Mouse (Mus musculus) brain, adult 2 months (tissue): ENCODE measurements around the gene Syt7.

Source experiments
- DNase-seq: peaks from one replicate; pipeline ENCODE4 v3.0.0; 2011; ENCODE audit warnings: low read depth, low spot score

Syt7 gene

DNA sequence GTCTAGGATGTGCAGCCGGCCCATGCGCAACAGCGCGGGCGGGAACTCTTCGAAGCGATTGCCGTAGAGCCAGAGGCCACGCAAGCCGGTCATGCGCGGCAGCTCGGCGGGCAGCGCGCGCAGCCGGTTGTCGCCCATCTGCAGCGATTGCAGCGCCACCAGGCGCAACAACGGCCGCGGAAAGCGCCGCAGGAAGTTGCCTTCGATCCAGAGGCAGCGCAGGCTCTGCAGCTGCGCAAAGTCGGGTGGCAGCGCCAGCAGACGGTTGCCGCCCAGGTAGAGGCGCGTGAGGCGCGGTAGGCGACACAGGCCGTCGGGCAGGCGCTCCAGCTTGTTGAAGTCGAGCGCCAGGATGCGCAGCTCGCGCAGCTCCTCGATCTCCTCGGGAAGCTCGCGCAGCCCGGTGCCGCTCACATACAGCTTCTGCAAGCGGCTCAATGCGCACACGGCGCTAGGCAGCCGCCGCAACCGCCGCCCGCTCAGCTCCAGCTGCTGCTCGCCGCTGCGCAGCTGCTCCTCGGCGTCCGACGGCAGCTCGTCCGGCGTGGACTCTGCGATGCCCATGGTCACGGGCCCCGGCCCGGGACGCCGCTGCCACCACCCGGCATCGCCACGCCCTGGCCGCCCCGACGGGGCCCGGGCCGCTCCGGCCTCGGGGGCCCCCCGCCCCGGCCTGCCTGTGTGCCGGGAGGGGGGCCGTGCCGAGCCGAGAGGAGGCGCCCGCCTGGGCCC, 68.0 kb downstream of the Syt7 start, which contains the start of gene Lrrc10b:
Lrrc10b (minus strand) TSS at position 722 of the 732 bp plus-strand sequence.
- peak; percentile 87 for DNase-seq

DNA sequence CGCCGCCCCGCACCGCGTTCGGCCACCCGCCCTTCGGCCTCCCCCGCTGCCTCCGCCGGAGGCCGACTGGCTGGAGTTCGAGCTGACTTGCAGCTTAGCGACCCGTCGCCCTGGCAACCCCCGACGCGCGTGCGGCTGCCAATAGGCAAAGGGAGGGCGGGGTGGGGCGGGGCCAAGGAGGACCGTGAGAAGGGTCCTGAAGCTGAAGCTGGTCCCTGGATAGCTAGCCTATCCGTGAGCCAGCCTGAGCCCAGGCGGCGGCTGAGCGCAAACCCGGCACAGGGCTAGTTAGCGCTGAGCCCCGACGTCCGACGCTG, 68.6 kb downstream of the Syt7 start:
- peak; percentile 70 for DNase-seq

DNA sequence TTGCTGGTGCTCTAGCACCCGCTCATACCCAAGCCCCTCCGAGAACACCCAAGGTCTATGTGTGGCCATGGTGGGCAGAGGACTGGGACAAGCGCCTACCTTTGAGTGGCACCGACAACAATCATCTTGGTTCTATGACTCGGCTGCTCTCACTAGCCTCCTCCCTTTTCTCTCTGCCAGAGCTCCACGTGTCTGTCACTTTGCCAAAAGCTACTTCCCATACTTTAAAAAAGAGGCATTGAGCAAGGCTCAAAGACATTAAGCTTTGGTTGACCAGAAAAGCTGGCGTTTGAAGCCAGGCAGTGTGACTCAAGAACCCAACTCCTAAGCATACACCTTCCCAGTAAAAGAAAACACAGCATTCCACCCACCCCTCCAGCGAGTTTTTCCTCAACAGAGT, 69.2 kb downstream of the Syt7 start:
- peak; percentile 77 for DNase-seq

DNA sequence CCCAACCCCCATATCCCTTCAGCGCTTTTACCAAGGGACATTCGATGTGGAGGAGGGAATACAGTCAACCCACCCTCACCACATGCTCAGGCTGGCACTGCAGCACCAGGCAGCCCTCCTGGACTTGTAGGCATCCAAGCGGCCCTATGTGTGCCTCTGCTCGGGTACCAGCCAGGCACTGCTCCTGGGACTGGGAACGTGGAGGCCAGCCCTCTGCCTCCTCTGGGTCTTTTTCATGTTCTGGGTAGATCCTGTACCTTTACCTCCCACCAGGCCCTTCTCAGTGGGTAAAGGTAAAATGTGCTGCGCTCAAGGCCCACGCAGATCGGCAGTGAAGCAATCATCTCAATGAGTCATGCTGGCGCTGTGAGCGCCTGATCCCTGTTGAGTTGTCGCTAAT, 71.0 kb downstream of the Syt7 start:
- DNase-seq = peak; percentile 80

DNA sequence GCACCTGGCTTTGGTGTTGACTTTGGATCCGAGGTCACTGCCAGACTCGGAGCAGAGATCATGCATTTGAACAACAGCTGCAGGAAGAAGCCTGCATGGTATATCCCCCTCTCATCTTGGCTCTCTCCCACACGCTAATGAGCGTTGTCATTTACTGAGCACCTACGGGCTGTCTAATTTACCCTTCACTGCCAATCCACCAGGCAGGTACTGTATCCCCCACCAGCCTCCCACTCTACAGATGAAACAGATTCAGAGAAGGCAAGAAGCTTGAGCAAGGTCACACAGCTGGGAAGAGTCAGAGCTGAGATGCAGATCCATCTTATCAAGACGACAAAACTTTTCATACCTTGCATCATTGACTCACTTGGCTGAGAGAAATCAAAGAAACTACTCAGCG, 72.7 kb downstream of the Syt7 start:
- DNase-seq = peak; percentile 63

DNA sequence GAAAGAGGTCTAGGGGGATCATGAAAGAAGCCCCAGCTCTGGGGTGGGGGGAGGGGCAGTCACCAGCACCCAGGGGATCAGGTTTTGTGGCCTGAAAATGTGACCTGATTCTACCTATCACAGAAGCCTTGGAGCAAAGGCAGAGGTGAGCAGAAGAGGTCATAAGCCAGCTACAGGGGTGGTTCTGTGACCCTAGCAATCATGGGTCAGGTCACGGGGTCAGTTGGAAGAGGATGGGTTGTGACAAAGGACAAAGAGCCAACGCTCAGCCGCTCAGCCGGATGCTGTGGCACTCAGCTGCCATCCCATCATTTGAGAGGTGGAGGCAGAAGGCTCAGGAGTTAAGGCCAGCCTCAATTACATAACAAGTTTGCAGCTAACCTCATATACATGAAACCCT, 75.5 kb downstream of the Syt7 start:
- DNase-seq = no peak

DNA sequence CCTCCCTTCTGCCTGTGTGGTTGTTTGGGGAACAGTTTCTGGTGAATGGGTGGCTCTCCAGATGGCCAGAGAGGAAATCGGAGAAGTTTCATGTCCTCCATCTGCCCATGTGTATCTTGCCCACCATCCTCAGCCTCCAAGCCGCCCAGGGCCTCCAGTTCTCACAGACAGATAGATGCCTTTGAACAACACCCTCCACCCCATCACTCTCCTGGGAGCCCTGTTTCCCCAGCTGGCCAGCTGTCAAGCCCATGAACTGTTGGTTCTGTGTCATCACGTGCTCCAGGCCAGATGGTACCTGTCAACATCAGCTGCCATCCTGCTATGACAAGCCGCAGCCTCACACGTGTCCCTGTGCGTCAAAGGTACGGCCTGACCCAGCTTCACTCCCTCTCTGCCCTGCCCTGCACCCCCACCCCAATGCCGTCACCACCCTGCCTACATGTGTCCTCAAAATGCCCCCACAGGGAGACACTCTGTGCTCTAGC, 80.3 kb downstream of the Syt7 start:
- DNase-seq = peak; percentile 74

DNA sequence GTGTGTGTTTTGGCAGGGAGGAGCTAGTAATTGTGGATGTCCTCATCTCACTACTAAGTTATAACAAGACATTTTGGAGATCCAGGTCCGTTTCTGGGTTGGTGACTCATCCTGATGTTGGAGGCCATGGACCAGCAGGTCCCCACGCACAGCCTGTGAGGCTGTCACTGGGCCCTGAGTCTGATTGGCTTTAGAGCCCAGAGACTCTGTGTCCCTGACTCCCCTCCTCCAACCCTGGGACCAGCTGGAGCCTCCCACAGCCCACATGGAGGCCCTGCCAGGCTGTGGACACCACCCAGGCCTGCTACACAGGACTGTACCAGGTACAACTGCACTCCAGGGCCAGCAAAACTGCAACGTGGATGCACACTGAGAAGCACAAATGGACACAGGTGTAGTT, 84.1 kb downstream of the Syt7 start:
- DNase-seq = peak; percentile 71

DNA sequence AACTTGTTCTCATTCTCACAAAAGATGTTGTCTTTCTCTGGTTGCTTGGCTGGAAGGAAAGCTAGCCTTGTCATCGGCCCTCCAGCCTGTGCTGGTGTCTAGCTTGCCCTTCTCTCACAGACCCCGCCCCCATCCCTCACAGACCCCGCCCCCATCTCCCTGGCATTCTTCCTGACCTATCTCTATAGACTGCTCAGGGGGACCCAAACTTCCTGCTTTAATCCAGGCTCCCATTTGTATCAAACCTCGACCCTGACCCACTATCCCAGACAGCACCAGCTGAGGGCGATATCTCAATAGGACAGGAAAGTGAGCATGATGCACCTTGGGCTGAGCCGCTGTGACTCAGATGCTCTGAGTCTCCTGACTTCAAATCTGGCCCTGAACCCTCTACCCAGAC, 84.9 kb downstream of the Syt7 start:
- DNase-seq = no peak

DNA sequence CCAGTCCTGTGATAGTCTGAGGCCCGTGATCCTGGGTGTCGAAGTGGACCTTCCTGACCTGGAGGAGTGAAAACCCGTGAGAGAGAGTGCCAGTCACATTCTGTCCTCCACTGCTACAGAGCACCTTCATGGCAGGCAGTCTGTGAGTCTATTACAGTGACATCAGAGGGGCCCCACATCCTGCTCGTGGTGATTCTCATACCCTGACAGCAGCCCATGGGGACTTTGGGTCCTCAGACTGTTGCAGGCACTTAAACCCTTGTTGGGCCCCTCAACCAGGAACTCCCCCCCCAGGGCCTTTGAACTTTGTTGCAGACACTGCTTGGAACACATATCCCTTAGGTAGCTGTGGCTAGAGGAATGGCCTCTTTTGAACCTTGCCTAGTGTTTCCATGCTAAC, 90.7 kb downstream of the Syt7 start:
- no peak for DNase-seq

DNA sequence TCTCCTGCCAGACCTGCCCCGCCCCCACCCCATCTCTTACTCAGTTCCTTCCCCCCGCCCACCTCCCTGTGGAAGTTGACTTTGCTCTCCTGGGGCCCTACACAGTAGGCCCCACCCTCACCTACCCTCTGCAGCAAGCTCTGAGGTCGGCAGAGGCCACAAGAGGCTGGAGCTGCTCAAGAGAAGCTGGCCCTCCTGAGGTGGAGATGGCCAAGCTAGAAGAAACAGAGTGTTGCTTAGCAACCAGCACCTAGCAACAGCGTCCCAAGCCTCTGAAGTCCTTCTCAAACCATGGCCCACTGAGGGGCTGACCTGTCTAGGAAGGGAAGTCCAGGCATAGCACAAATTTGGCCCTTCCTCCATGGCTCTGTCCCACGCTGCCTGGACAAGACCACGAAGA, 93.8 kb downstream of the Syt7 start, which contains the start of gene Ppp1r32:
Ppp1r32 (minus strand) TSS at position 226 of the 400 bp plus-strand sequence.
- DNase-seq = peak; percentile 52

DNA sequence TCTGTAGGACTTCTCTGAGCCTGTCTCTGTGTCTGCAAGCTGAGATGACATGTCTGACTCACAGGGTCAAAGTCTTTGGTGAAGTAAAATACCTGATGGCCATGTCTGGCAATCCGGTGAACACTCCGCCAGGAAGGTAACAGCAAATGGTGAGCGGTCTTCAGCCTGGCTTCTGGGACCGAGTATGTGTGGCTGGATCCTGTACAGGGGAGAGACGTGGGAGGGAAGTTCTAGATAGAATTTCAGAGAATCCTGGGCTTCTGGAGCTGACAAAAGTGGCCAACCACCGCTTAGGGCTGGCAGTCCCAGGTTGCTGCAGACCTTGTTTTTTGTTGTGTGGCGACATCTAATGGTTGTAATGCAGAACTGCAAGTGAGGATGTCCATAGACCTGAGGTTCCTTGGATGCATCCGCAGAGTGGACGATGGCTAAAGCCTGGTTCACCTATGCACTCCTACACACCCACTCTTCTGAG, 97.4 kb downstream of the Syt7 start:
- peak; percentile 88 for DNase-seq

DNA sequence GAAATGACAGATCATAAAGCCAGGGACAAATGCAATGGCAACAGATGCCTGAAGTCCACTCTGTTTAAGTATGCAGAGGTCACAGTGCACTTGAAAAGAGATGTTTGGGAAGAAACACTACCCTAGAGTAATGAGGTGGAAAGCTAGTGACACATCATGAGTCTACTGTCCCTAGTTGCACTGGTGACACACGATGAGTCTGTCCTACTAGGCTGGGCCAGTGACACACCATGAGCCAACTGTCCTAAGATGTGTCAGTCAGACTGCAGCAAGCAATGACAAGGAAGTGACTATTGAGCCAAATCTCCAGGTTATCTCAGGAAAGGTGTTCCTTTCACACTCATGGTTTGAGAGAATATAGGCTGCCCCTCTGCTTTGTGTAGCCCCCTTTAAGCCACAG, 106.8 kb downstream of the Syt7 start:
- peak; percentile 36 for DNase-seq

DNA sequence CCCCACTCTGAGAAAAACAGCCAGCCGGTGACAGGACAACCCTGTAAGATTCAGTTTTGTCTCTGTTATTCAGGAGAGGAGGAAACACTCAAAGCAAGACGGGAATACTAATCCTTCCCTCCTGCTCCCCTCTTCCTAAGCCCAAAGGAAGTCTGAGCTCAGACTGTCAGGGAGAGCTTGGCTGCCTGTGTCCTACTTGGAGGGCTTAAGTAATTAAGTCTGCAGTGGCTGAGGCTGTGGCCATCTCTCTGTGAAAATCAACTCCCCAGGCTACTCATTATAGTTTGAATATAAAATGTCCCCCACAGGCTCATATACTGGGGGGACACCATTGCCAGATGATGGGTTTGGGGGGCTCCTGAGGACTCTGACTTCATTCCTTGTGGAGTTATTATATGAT, 108.1 kb downstream of the Syt7 start:
- peak; percentile 23 for DNase-seq

DNA sequence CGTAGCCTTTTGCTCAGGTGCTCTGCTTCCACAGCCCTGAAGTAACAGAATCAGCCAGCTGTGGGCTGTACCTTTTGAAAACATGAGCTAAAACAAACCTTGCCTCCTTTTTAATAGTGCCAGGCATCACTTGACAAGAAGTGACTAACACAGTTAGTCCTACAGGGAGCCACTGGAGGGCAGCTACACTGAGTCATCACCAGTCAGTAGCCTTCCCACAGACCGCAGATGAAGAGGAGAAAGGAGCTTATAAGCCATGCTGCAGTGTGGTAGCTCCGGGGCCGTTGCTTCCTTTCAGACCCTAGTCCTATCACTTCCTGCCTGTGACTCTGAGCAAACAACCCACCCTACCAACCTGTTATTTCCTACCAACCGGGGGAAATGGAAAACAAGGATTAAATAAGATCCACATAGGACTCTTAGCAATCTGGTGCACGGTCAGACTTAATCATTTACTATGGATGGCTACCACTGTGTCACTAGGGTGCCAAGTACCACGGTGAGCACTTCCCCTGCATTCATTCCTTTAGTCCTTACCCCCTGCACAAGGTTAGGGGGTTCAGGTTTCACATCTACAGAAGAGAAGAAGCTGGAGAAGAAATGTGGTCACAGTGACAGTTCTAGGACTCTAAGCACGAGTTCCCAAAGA, 108.7 kb downstream of the Syt7 start:
- peak; percentile 85 for DNase-seq

DNA sequence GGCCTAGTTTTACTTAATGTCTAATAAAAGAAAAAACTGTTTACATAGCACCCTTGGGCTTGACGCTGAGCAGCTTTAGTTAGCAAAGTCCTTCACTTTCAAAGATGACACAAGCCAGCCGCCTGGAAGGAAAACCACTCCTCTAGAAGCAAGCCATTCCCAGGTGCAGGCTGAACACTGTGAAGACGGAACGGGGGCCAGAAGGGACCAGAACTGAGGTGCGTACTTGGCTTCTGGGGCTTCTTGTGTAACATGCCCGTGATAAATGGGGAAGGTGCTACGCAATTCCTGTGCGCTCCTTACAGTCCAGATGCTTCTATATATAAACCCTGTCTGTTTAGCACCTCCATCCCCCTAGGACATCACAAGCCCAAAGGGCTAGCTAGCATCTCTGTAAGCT, 111.7 kb downstream of the Syt7 start:
- DNase-seq = peak; percentile 55

DNA sequence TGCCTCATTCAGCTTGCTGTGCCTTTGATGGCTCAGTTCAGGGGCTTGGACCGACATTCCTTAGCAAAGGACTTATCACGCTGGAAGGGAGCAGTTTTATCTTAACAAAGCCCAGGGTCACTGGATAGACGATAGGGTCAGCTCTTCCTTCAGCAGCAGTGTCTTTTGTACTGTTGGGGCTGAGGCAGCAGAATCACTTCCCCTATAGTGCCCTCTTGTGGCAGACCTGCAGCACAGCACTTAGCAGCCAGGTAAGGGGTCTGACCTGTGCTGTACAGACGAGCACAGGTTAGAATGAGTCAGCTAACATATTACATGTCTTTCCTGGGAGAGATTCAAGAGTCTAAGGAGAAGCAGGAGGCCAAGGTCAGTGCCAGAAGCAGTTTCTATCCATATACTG, 113.7 kb downstream of the Syt7 start:
- peak; percentile 71 for DNase-seq
